Mouse (Mus musculus) ES-E14 (cell line): ENCODE results near the gene Pde6d.

Source experiments
- CHD2 ChIP-seq: IDR thresholded peaks from 2 replicates; pipeline ENCODE4 v1.6.1; 2014; ENCODE audit warnings: mild to moderate bottlenecking, low read depth, low read length, inconsistent platforms
- MAFK ChIP-seq: IDR thresholded peaks from 2 replicates; pipeline ENCODE4 v1.6.1; 2014; ENCODE audit warnings: mild to moderate bottlenecking, low read depth, low read length, inconsistent platforms; ENCODE audit not compliant: insufficient read depth
- ZNF384 ChIP-seq: IDR thresholded peaks from 2 replicates; pipeline ENCODE4 v1.6.1; 2012; ENCODE audit warnings: low read depth, low read length, inconsistent platforms

DNA sequence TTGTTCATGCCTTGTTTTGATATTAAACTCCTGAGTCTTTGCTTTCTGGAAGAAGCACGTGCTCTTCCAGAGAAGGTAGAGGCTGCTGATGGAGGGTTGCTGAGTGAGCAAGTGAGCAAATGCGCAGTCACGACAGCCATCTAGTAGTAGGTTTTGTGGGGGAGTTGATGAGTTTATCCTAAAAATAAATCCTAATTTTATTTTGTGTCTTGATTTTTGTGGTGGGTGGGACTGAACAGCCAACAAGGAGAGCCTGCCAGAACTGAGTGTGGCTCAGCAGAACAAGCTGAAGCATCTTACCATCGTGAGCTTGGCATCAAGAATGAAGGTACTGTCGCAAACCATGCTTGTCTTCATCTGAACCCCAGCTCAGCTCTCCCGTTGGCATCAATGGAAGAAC lies 14.1 kb upstream of the Pde6d start:
- no peak for TF ChIP-seq ZNF384
- TF ChIP-seq MAFK, result no peak
- no peak for TF ChIP-seq CHD2
